Mouse (Mus musculus) large intestine, adult 2 months (tissue): Measurements from ENCODE around the gene Atg4a. TPM values are rescaled to one million over a fixed set of nuclear protein-coding genes. Genes with fewer than 3 reads are reported as not detected.

ENCODE experiments used
- DNase-seq: peaks from one replicate; pipeline ENCODE4 v3.0.0-alpha.2; 2012; ENCODE audit warnings: low read depth, low spot score
- WGBS: fragments of 180-500 bp; shearing (Covaris S2); methylation state at CpG from one replicate; pipeline ENCODE4 v1.1.7; 2018; 5-methylcytosine and 5-hydroxymethylcytosine counted together
- polyA plus RNA-seq: library from polyadenylated mRNA; depleted of rRNA; stranded (reverse); fragments of >200 nt; gene quantifications from 2 replicates; pipeline ENCODE4 v1.2.3, GENCODE M21; 2012; rRNA removed

Gene Atg4a
- 2.8 and 3.9 TPM in 2 replicates for polyA plus RNA-seq

GRCm38 (mm10) chrX:140956272-140956940 lies at the start of gene Atg4a, which contains the start of gene Psmd10:
Atg4a (plus strand) TSS chrX:140956907.
Psmd10 (minus strand) TSS chrX:140956728.
- WGBS: 17% methylated on average over 23 of the region's 23 CpGs
- peak; percentile 75 for DNase-seq

- 40% methylated on average over 7 of the region's 7 CpGs for WGBS
- no peak for DNase-seq
Measured at GRCm38 (mm10) chrX:140907360-140907759, 49.3 kb upstream of the Atg4a start, which contains the start of gene Vsig1. Vsig1 (plus strand) TSS chrX:140907608.

GRCm38 (mm10) chrX:140921321-140921720 lies 35.4 kb upstream of the Atg4a start:
- WGBS: 81% methylated on average over 6 of the region's 6 CpGs
- no peak for DNase-seq

GRCm38 (mm10) chrX:140932066-140932465 lies 24.6 kb upstream of the Atg4a start:
- WGBS: 62% methylated on average over 3 of the region's 3 CpGs
- DNase-seq: no peak

GRCm38 (mm10) chrX:140933263-140933662 lies 23.4 kb upstream of the Atg4a start:
- WGBS: 79% methylated on average over 3 of the region's 3 CpGs
- no peak for DNase-seq

- WGBS: 58% methylated on average over 5 of the region's 5 CpGs
- no peak for DNase-seq
Measured at GRCm38 (mm10) chrX:140936271-140936670, 20.4 kb upstream of the Atg4a start.

GRCm38 (mm10) chrX:140953618-140954017 lies 3.1 kb upstream of the Atg4a start:
- DNase-seq: no peak
- 84% methylated on average over 4 of the region's 4 CpGs for WGBS

- DNase-seq: no peak
- 11% methylated on average over 5 of the region's 5 CpGs for WGBS
Measured at GRCm38 (mm10) chrX:140956959-140957358, 252 bp downstream of the Atg4a start.

- 90% methylated on average over 1 of the region's 1 CpGs for WGBS
- no peak for DNase-seq
Measured at GRCm38 (mm10) chrX:140978943-140979342, 22.2 kb downstream of the Atg4a start.

GRCm38 (mm10) chrX:140979546-140979945 lies 22.8 kb downstream of the Atg4a start:
- WGBS: 62% methylated on average over 2 of the region's 2 CpGs
- no peak for DNase-seq

GRCm38 (mm10) chrX:140980163-140980562 lies 23.5 kb downstream of the Atg4a start:
- no peak for DNase-seq

GRCm38 (mm10) chrX:140983206-140983960 lies 26.7 kb downstream of the Atg4a start:
- no peak for DNase-seq
- WGBS: 40% methylated on average over 6 of the region's 6 CpGs

More at GRCm38 (mm10) chrX:140980163-140980562, 23.5 kb downstream of the Atg4a start:
- 66% methylated on average over 4 of the region's 4 CpGs for WGBS

GRCm38 (mm10) chrX:140984795-140985194 lies 28.1 kb downstream of the Atg4a start:
- 29% methylated on average over 6 of the region's 6 CpGs for WGBS
- DNase-seq: no peak

- no peak for DNase-seq
- WGBS: 61% methylated on average over 2 of the region's 2 CpGs
Measured at GRCm38 (mm10) chrX:140985256-140985655, 28.5 kb downstream of the Atg4a start.

- 90% methylated on average over 1 of the region's 1 CpGs for WGBS
- no peak for DNase-seq
Measured at GRCm38 (mm10) chrX:140996909-140997516, 40.3 kb downstream of the Atg4a start.

GRCm38 (mm10) chrX:140997912-140998545 lies 41.3 kb downstream of the Atg4a start:
- no peak for DNase-seq
- 83% methylated on average over 1 of the region's 1 CpGs for WGBS

- DNase-seq: no peak
Measured at GRCm38 (mm10) chrX:140998885-140999284, 42.2 kb downstream of the Atg4a start.

- WGBS: 53% methylated on average over 1 of the region's 1 CpGs
- no peak for DNase-seq
Measured at GRCm38 (mm10) chrX:141149705-141150104, 193.0 kb downstream of the Atg4a start.

GRCm38 (mm10) chrX:141150290-141150689 lies 193.6 kb downstream of the Atg4a start:
- DNase-seq: no peak

GRCm38 (mm10) chrX:141151182-141151581 lies 194.5 kb downstream of the Atg4a start:
- DNase-seq: no peak
